22 mouse cellular contexts compared by ENCODE assay signal in genomic region chr2:64035393-64035792, GRCm38 (mm10).
DNase-seq lines count a peak whose midpoint lies in the region; ATAC-seq and TF ChIP-seq lines count a peak whose summit lies in the region.
"Had no signal": no experiment of that assay in that cellular context is flagged by ENCODE, and none has a peak within 500 bp of the region (broad histone marks: within the 10 kb centered on the region; RNA-seq: fewer than 3 reads in every experiment).

No protein-coding gene starts in this region.

- DNase-seq in forebrain, embryonic 11.5 days (ENCODE audit: low spot score) = no peak
- no peak for DNase-seq in heart, postnatal 4 days
- peak; percentile 59 for DNase-seq in Muller cell, postnatal 12 days (ENCODE audit: inconsistent ontology term)
- DNase-seq in brain, embryonic 14.5 days (ENCODE audit: low read depth) = peak; percentile 37
- no peak for DNase-seq in layer of hippocampus, postnatal 14 days (ENCODE audit: low spot score in 2 of 2)
- DNase-seq: adrenal gland, adult 2 months; adrenal gland, postnatal 25 days; cerebellum, adult 11 months; cerebellum, adult 8-10 months; cerebellum, postnatal 25 days; heart, adult 18-20 months; heart, postnatal 36 days; kidney, adult 8-10 months had no signal

- WGBS in forebrain, embryonic 16.5 days = 48% methylated on average over 3 of the region's 3 CpGs
- 71% methylated on average over 3 of the region's 3 CpGs for WGBS in forebrain, embryonic 11.5 days
- WGBS in heart, embryonic 15.5 days = 36% methylated on average over 3 of the region's 3 CpGs

- ATAC-seq in forebrain, embryonic 16.5 days = peak; percentile 50; the same call in 1 of the 2 replicates
- ATAC-seq in forebrain, embryonic 11.5 days (replicated peaks; ENCODE audit: low FRiP score) = no peak
- ATAC-seq in heart, embryonic 15.5 days (replicated peaks; ENCODE audit: insufficient number of reproducible peaks, insufficient read depth, low FRiP score, low read depth) = no peak
- ATAC-seq: hindbrain, embryonic 16.5 days; inflammation-experienced regulatory T-cells, adult 6 months; intestine, postnatal 0 days had no signal

- no peak overlapping the region for H3K9ac ChIP-seq in forebrain, embryonic 16.5 days (replicated peaks; ENCODE audit: low read depth, low read length)
- no peak overlapping the region for H3K9ac ChIP-seq in forebrain, embryonic 11.5 days (ENCODE audit: low read length)
- H3K9ac ChIP-seq in heart, embryonic 15.5 days = no peak overlapping the region
- H3K9ac ChIP-seq: embryonic facial prominence, embryonic 13.5 days; hindbrain, embryonic 12.5 days had no signal

- TF ChIP-seq POLR2A in brain, embryonic 14.5 days (IDR thresholded peaks at IDR 0.05; ENCODE audit: borderline replicate concordance, extremely low read depth, insufficient read depth, insufficient read length, poor library complexity, severe bottlenecking) = no peak

- H3K36me3 ChIP-seq in forebrain, embryonic 16.5 days (ENCODE audit: control insufficient read depth, insufficient read depth) = no peaks in the 10 kb centered on the region
- no peaks in the 10 kb centered on the region for H3K36me3 ChIP-seq in forebrain, embryonic 11.5 days (ENCODE audit: control insufficient read depth, insufficient read depth, low read length)
- H3K36me3 ChIP-seq in heart, embryonic 15.5 days = no peaks in the 10 kb centered on the region
- H3K36me3 ChIP-seq: embryonic facial prominence, embryonic 13.5 days; hindbrain, embryonic 12.5 days had no signal

- no peak for TF ChIP-seq CTCF in brain, embryonic 14.5 days (IDR thresholded peaks at IDR 0.05; ENCODE audit: borderline replicate concordance, extremely low read depth, insufficient read depth, insufficient read length)

- H3K27ac ChIP-seq in forebrain, embryonic 16.5 days (ENCODE audit: low read length) = no peak overlapping the region
- no peak overlapping the region for H3K27ac ChIP-seq in forebrain, embryonic 11.5 days (ENCODE audit: low read depth, low read length)
- H3K27ac ChIP-seq in heart, embryonic 15.5 days = 0 out of 2 replicates have a peak overlapping the region, but pooled peaks have one; percentile 19
- H3K27ac ChIP-seq: embryonic facial prominence, embryonic 13.5 days; hindbrain, embryonic 12.5 days had no signal

- no peak overlapping the region for H3K4me3 ChIP-seq in forebrain, embryonic 16.5 days (replicated peaks; ENCODE audit: low read length)
- H3K4me3 ChIP-seq in forebrain, embryonic 11.5 days (ENCODE audit: low read depth, low read length) = no peak overlapping the region
- no peak overlapping the region for H3K4me3 ChIP-seq in heart, embryonic 15.5 days
- H3K4me3 ChIP-seq: embryonic facial prominence, embryonic 13.5 days; hindbrain, embryonic 12.5 days had no signal

- H3K27me3 ChIP-seq in forebrain, embryonic 16.5 days (replicated peaks; ENCODE audit: control insufficient read depth, insufficient read depth, low read length) = no peaks in the 10 kb centered on the region
- H3K27me3 ChIP-seq in forebrain, embryonic 11.5 days (ENCODE audit: control insufficient read depth, insufficient read depth, low read length) = no peaks in the 10 kb centered on the region
- no peaks in the 10 kb centered on the region for H3K27me3 ChIP-seq in heart, embryonic 15.5 days
- H3K27me3 ChIP-seq: CH12.LX; embryonic facial prominence, embryonic 13.5 days; hindbrain, embryonic 12.5 days had no signal

- H3K4me1 ChIP-seq in forebrain, embryonic 16.5 days (replicated peaks; ENCODE audit: control insufficient read depth, insufficient read depth, low read length) = peaks cover 2% of the 10 kb centered on the region; the same call in 1 of the 2 replicates
- H3K4me1 ChIP-seq in forebrain, embryonic 11.5 days (replicated peaks; ENCODE audit: control insufficient read depth, insufficient read depth, low read length) = no peaks in the 10 kb centered on the region
- peaks cover 7% of the 10 kb centered on the region for H3K4me1 ChIP-seq in heart, embryonic 15.5 days (replicated peaks)
- H3K4me1 ChIP-seq: embryonic facial prominence, embryonic 13.5 days; hindbrain, embryonic 12.5 days had no signal

- H3K9me3 ChIP-seq in forebrain, embryonic 16.5 days (ENCODE audit: control insufficient read depth, low read length) = no peaks in the 10 kb centered on the region
- H3K9me3 ChIP-seq in forebrain, embryonic 11.5 days (ENCODE audit: control insufficient read depth, low read length) = no peaks in the 10 kb centered on the region
- H3K9me3 ChIP-seq in heart, embryonic 15.5 days (replicated peaks) = no peaks in the 10 kb centered on the region
- H3K9me3 ChIP-seq: embryonic facial prominence, embryonic 13.5 days; hindbrain, embryonic 12.5 days had no signal

- no peak overlapping the region for H3K4me2 ChIP-seq in forebrain, embryonic 16.5 days (ENCODE audit: low read length)
- H3K4me2 ChIP-seq in forebrain, embryonic 11.5 days (ENCODE audit: low read depth, low read length, severe bottlenecking) = no peak overlapping the region
- no peak overlapping the region for H3K4me2 ChIP-seq in heart, embryonic 15.5 days
- H3K4me2 ChIP-seq: embryonic facial prominence, embryonic 13.5 days; heart, embryonic 11.5 days; hindbrain, embryonic 12.5 days had no signal

Comparison
In these comparisons a context has a peak if more than half of its experiments do, and no peak if none do; other contexts are left out.
1. DNase-seq: peak in Muller cell, postnatal 12 days (single experiment) and brain, embryonic 14.5 days (single experiment); none in forebrain, embryonic 11.5 days (single experiment), heart, postnatal 4 days (single experiment) and layer of hippocampus, postnatal 14 days (0 of 2).